Mouse (Mus musculus) MEL (cell line): ENCODE data around the gene Rnf128. TPM values are rescaled to one million over a fixed set of nuclear protein-coding genes. Genes with fewer than 3 reads are reported as not detected.

Source experiments
- DNase-seq: peaks from one replicate; pipeline ENCODE4 v3.0.0; 2011; ENCODE audit warnings: low read depth, low spot score
- H3K27ac ChIP-seq: 2 replicates; pipeline ENCODE4 v1.5.1; 2012; ENCODE audit warnings: low read depth, mild to moderate bottlenecking, control low read depth, low read length, moderate library complexity; ENCODE audit not compliant: control insufficient read depth
- H3K27me3 ChIP-seq, 2 experiments: fragments of 150-350 bp in 1 of 2; sonication (generic) in 1 of 2; 2 replicates each; pipeline ENCODE4 v1.6.1; 2012; ENCODE audit warnings: low read length in 2 of 2, mild to moderate bottlenecking in 2 of 2, improper control_type of control experiment in 1 of 2, moderate library complexity in 1 of 2; ENCODE audit not compliant: insufficient read depth in 2 of 2, control insufficient read depth in 1 of 2
- H3K36me3 ChIP-seq, 2 experiments: 2 replicates each; pipeline ENCODE4 v1.6.1; 2012 to 2014; ENCODE audit warnings: low read length in 2 of 2, improper control_type of control experiment in 1 of 2, inconsistent platforms in 1 of 2, mild to moderate bottlenecking in 1 of 2; ENCODE audit not compliant: insufficient read depth in 2 of 2, control insufficient read depth in 1 of 2
- H3K4me1 ChIP-seq, 2 experiments: fragments of 150-350 bp in 1 of 2; sonication (generic) in 1 of 2; 2 replicates each; pipeline ENCODE4 v1.6.1; 2012; ENCODE audit warnings: low read length in 2 of 2, improper control_type of control experiment in 1 of 2, mild to moderate bottlenecking in 1 of 2; ENCODE audit not compliant: insufficient read depth in 2 of 2, control insufficient read depth in 1 of 2
- H3K4me3 ChIP-seq, 2 experiments: fragments of 150-350 bp in 1 of 2; sonication (generic) in 1 of 2; 2 replicates each; pipeline ENCODE4 v1.5.1; 2012; ENCODE audit warnings: low read depth in 2 of 2, low read length in 2 of 2, mild to moderate bottlenecking in 2 of 2, moderate library complexity in 2 of 2, control low read depth in 1 of 2, improper control_type of control experiment in 1 of 2; ENCODE audit not compliant: control insufficient read depth in 1 of 2, insufficient read depth in 1 of 2
- H3K79me2 ChIP-seq: 2 replicates; pipeline ENCODE4 v1.6.1; 2012; ENCODE audit warnings: mild to moderate bottlenecking, low read length, moderate library complexity; ENCODE audit not compliant: control insufficient read depth, poor library complexity, insufficient read depth
- H3K9ac ChIP-seq: 2 replicates; pipeline ENCODE4 v1.6.1; 2012; ENCODE audit warnings: low read depth, mild to moderate bottlenecking, control low read depth, low read length, moderate library complexity; ENCODE audit not compliant: control insufficient read depth, poor library complexity, severe bottlenecking
- H3K9me3 ChIP-seq: fragments of 150-350 bp; sonication (generic); replicated peaks from 2 replicates; pipeline ENCODE4 v1.6.1; 2012; ENCODE audit warnings: mild to moderate bottlenecking, low read length, improper control_type of control experiment, moderate library complexity; ENCODE audit not compliant: insufficient read depth
- BHLHE40 ChIP-seq: IDR thresholded peaks from 2 replicates; pipeline ENCODE4 v1.6.1; 2012; ENCODE audit warnings: low read depth, mild to moderate bottlenecking, inconsistent platforms, low read length, improper control_type of control experiment, borderline replicate concordance
- CHD1 ChIP-seq: IDR thresholded peaks from 2 replicates; pipeline ENCODE4 v1.6.1; 2012; ENCODE audit warnings: low read depth, mild to moderate bottlenecking, inconsistent platforms, low read length, improper control_type of control experiment
- E2F4 ChIP-seq: IDR thresholded peaks from 2 replicates; pipeline ENCODE4 v1.6.1; 2011; ENCODE audit warnings: low read depth, low read length, improper control_type of control experiment, borderline replicate concordance
- EP300 ChIP-seq, 2 experiments: IDR thresholded peaks; 2 replicates each; pipeline ENCODE4 v1.6.1; 2011; ENCODE audit warnings: improper control_type of control experiment in 2 of 2, low read length in 2 of 2, low read depth in 1 of 2, mild to moderate bottlenecking in 1 of 2
- ETS1 ChIP-seq: IDR thresholded peaks from 2 replicates; pipeline ENCODE4 v1.6.1; 2012; ENCODE audit warnings: low read depth, mild to moderate bottlenecking, inconsistent platforms, low read length, improper control_type of control experiment, moderate library complexity
- GATA1 ChIP-seq: IDR thresholded peaks from 2 replicates; pipeline ENCODE4 v1.6.1; 2011; ENCODE audit warnings: low read depth, low read length, improper control_type of control experiment
- KAT2A ChIP-seq: conservative IDR thresholded peaks from 2 replicates; pipeline ENCODE4 v1.6.1; 2012; ENCODE audit warnings: low read depth, low read length, improper control_type of control experiment, inconsistent platforms
- MAFK ChIP-seq: IDR thresholded peaks from 2 replicates; pipeline ENCODE4 v1.6.1; 2011; ENCODE audit warnings: low read depth, mild to moderate bottlenecking, low read length, improper control_type of control experiment, borderline replicate concordance
- MAZ ChIP-seq: IDR thresholded peaks from 2 replicates; pipeline ENCODE4 v1.6.1; 2012; ENCODE audit warnings: low read depth, mild to moderate bottlenecking, inconsistent platforms, low read length, improper control_type of control experiment
- MYB ChIP-seq: IDR thresholded peaks from 2 replicates; pipeline ENCODE4 v1.6.1; 2011; ENCODE audit warnings: mild to moderate bottlenecking, low read depth, low read length, improper control_type of control experiment
- NELFE ChIP-seq: IDR thresholded peaks from 2 replicates; pipeline ENCODE4 v1.6.1; 2011; ENCODE audit warnings: low read depth, low read length, improper control_type of control experiment
- POLR2A ChIP-seq, 2 experiments: IDR thresholded peaks; 2 replicates each; pipeline ENCODE4 v1.6.1; 2011 to 2012; ENCODE audit warnings: low read length in 2 of 2, mild to moderate bottlenecking in 2 of 2, control low read depth in 1 of 2, improper control_type of control experiment in 1 of 2, low read depth in 1 of 2, moderate library complexity in 1 of 2; ENCODE audit not compliant: control insufficient read depth in 1 of 2, insufficient read depth in 1 of 2, poor library complexity in 1 of 2
- POLR2AphosphoS2 ChIP-seq: IDR thresholded peaks from 2 replicates; pipeline ENCODE4 v1.6.1; 2011; ENCODE audit warnings: low read length, improper control_type of control experiment
- SIN3A ChIP-seq: IDR thresholded peaks from 2 replicates; pipeline ENCODE4 v1.6.1; 2012; ENCODE audit warnings: low read length, improper control_type of control experiment, inconsistent platforms
- TAL1 ChIP-seq: IDR thresholded peaks from 2 replicates; pipeline ENCODE4 v1.6.1; 2012; ENCODE audit warnings: mild to moderate bottlenecking, inconsistent platforms, low read length, moderate library complexity, mixed read lengths
- TBP ChIP-seq: IDR thresholded peaks from 2 replicates; pipeline ENCODE4 v1.8.0; 2011; ENCODE audit warnings: low read depth, low read length, improper control_type of control experiment
- UBTF ChIP-seq: IDR thresholded peaks from 2 replicates; pipeline ENCODE4 v1.6.1; 2012; ENCODE audit warnings: low read depth, mild to moderate bottlenecking, inconsistent platforms, low read length, improper control_type of control experiment, moderate library complexity, borderline replicate concordance; ENCODE audit not compliant: insufficient read depth
- USF1 ChIP-seq: IDR thresholded peaks from 2 replicates; pipeline ENCODE4 v1.6.1; 2014; ENCODE audit warnings: low read depth, mild to moderate bottlenecking, inconsistent platforms, low read length, improper control_type of control experiment, moderate library complexity
- USF2 ChIP-seq, 2 experiments: IDR thresholded peaks; 2 replicates each; pipeline ENCODE4 v1.6.1; 2011 to 2012; ENCODE audit warnings: improper control_type of control experiment in 2 of 2, low read length in 2 of 2, borderline replicate concordance in 1 of 2, inconsistent platforms in 1 of 2, low read depth in 1 of 2, mild to moderate bottlenecking in 1 of 2; ENCODE audit not compliant: insufficient read depth in 1 of 2
- ZC3H11A ChIP-seq: IDR thresholded peaks from 2 replicates; pipeline ENCODE4 v1.6.1; 2012; ENCODE audit warnings: low read depth, mild to moderate bottlenecking, inconsistent platforms, low read length, improper control_type of control experiment
- ZKSCAN1 ChIP-seq: IDR thresholded peaks from 2 replicates; pipeline ENCODE4 v1.6.1; 2012; ENCODE audit warnings: low read depth, mild to moderate bottlenecking, inconsistent platforms, low read length, improper control_type of control experiment, moderate library complexity
- polyA plus RNA-seq, 2 experiments: library from polyadenylated mRNA; stranded (reverse) in 1 of 2; unstranded in 1 of 2; fragments of >175 nt in 1 of 2; fragments of >200 nt in 1 of 2; gene quantifications; 2 replicates each; pipeline versions ENCODE4 v1.2.1 to v1.2.4; 2012; ENCODE audit warnings: low replicate concordance in 2 of 2, low read depth in 1 of 2; ENCODE audit not compliant: insufficient read length in 2 of 2, insufficient read depth in 1 of 2, missing spikeins in 1 of 2
- total RNA-seq: library from RNA; depleted of rRNA; stranded (reverse); fragments of 300-350 nt; gene quantifications from 2 replicates; pipeline ENCODE4 v1.2.3, GENCODE M21; 2012

Gene Rnf128
- total and polyA plus RNA-seq, 3 experiments: 16.2 to 19.6 TPM; not detected in 1

- H3K4me1 ChIP-seq: peaks cover 3 to 10% of the 10 kb centered on the region in 2 experiments
- peaks cover 0 to 15% of the 10 kb centered on the region in 2 experiments; a peak in 2 of 4 replicates for H3K36me3 ChIP-seq
- no peaks in the 10 kb centered on the region for H3K9me3 ChIP-seq
- no peak overlapping the region for H3K4me3 ChIP-seq
- no peak overlapping the region for H3K9ac ChIP-seq
- no peak for TF ChIP-seq MAFK
- no peak for TF ChIP-seq ZC3H11A
- no peak for TF ChIP-seq E2F4
- TF ChIP-seq KAT2A: no peak
- no peak for TF ChIP-seq BHLHE40
- no peak for TF ChIP-seq POLR2AphosphoS2
- TF ChIP-seq MAZ: no peak
- no peak for TF ChIP-seq USF1
- no peak for TF ChIP-seq UBTF
- no peak for TF ChIP-seq SIN3A
- no peak for TF ChIP-seq NELFE
- no peak for TF ChIP-seq MYB
- no peak for TF ChIP-seq ETS1
- no peak for TF ChIP-seq ZKSCAN1
- TF ChIP-seq EP300 (IDR thresholded peaks at IDR 0.05; ENCODE audit: low read depth in 1 of 2, low read length in 2 of 2): no peak
- TF ChIP-seq TBP: no peak
- TF ChIP-seq POLR2A (IDR thresholded peaks at IDR 0.05; ENCODE audit: control insufficient read depth in 1 of 2, insufficient read depth in 1 of 2, low read depth in 1 of 2, low read length in 2 of 2, poor library complexity in 1 of 2): no peak
- H3K27ac ChIP-seq: no peak overlapping the region
- no peak for DNase-seq
- H3K27me3 ChIP-seq: no peaks in the 10 kb centered on the region
- no peaks in the 10 kb centered on the region; the same call in 1 of the 2 replicates for H3K79me2 ChIP-seq
Observed at GRCm38 (mm10) chrX:139652226-139652625, 89.1 kb downstream of the Rnf128 start.

DNA sequence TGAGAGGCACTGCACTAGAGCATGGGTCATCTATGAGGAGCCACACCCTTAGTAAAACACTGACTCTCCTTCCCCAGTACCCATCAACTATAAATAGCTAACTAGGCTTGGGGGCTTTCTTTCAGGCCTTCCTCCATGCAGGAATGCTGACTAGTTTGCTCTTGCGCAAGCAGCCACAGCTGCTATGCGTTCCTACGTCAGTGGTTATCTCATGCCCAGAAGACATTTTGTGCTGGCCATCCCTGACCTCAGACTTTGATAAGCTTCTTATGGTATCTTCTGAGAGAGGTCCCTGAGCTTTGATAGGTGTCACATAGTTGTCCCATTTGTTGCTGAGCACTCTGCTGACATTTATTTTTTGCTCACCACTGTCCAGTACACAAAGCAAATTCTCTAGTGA, 90.2 kb downstream of the Rnf128 start:
- H3K4me3 ChIP-seq: no peak overlapping the region
- no peak overlapping the region for H3K9ac ChIP-seq
- H3K79me2 ChIP-seq: no peaks in the 10 kb centered on the region; the same call in 1 of the 2 replicates
- DNase-seq: peak; percentile 48
- TF ChIP-seq TAL1: peak; percentile 46
- peak; percentile 86 for TF ChIP-seq ETS1
- TF ChIP-seq CHD1: no peak
- peak; percentile 77 for TF ChIP-seq GATA1
- no peak for TF ChIP-seq POLR2AphosphoS2
- peak; percentile 29 to 73; a peak in 2 of 4 replicates for TF ChIP-seq EP300 (IDR thresholded peaks at IDR 0.05; ENCODE audit: low read depth in 1 of 2, low read length in 2 of 2)
- TF ChIP-seq USF2 (IDR thresholded peaks at IDR 0.05; ENCODE audit: borderline replicate concordance in 1 of 2, insufficient read depth in 1 of 2, low read depth in 1 of 2, low read length in 2 of 2): no peak
- H3K36me3 ChIP-seq: peaks cover 0 to 15% of the 10 kb centered on the region in 2 experiments; a peak in 2 of 4 replicates
- peaks cover 3 to 10% of the 10 kb centered on the region in 2 experiments for H3K4me1 ChIP-seq
- H3K9me3 ChIP-seq: no peaks in the 10 kb centered on the region
- no peaks in the 10 kb centered on the region for H3K27me3 ChIP-seq
- H3K27ac ChIP-seq: no peak overlapping the region
